Mouse (Mus musculus): ENCODE results near the gene Kpna2.

Kpna2 gene

DNA sequence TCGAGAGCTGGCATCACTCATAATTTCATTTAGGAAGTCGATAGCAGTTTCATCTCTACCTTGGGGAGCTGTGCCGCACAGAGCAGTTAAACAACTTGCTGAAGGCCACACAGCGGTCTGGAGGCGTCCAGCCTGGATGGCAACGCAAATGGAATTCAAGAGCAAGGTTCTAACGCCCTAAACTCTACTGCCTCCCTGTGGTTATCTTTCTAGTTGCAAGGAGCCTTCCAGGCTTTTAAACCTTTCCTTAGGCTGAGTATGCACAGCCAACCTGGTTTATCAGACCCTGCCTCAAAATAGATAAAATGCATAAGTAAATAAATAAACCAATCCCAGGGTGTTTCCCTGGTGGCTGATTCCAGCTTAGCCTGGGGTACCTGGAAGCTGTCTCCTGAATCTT is 18.9 kb downstream of the Kpna2 start:
- peak; percentile 91 for DNase-seq

DNA sequence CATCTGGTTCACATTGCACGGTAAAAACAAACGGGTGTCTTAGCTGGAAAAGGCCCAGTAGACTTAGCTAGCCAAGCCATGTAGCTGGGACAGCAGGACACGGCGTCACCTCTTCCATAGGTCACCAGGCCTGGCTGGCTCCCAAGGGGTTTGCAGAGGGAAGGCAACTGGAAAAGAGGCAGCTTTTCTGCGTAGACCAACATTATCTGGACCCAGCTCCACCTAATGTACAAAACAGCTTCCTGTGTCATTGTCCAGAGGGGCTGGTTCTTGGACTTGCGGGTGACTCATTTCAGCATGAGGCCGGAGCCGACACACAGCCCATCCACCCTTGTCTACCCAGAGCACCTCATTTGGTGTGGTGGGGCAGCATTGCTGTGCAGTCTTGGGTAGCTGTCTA is 23.1 kb downstream of the Kpna2 start:
- DNase-seq = peak; percentile 99

- DNase-seq = no peak
Observed at GRCm38 (mm10) chr11:106975419-106976177, 23.7 kb downstream of the Kpna2 start.

- no peak for DNase-seq
Observed at GRCm38 (mm10) chr11:106974440-106974839, 24.9 kb downstream of the Kpna2 start.

DNA sequence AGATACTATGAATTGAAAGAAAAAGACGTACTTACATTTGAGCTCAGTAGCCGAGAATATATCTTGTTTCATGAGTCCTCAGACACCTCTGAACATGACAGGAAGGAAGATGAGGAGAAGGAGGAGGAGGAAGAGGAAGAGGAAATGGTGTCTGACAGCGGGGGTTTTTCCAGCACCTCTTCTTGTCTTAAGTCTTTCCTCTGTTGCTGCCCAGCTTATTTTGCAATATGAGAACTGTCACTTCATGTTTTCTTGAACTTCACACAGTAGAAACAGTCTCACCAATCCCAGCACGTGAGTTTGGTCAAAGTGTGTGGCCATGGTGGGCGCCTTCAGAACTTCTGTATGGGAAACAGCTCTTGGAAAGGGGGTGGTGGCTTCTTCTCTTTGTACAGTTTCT is 26.3 kb downstream of the Kpna2 start:
- no peak for DNase-seq

- DNase-seq = no peak
Observed at GRCm38 (mm10) chr11:106969798-106970197, 29.5 kb downstream of the Kpna2 start.

GRCm38 (mm10) chr11:106967630-106968029 is 31.7 kb downstream of the Kpna2 start:
- DNase-seq = peak; percentile 98

GRCm38 (mm10) chr11:106965881-106966280 is 33.5 kb downstream of the Kpna2 start:
- no peak for DNase-seq

- DNase-seq = no peak
Observed at GRCm38 (mm10) chr11:106962310-106962709, 37.0 kb downstream of the Kpna2 start.

GRCm38 (mm10) chr11:106961471-106962081 is 37.8 kb downstream of the Kpna2 start:
- peak; percentile 97 for DNase-seq

DNA sequence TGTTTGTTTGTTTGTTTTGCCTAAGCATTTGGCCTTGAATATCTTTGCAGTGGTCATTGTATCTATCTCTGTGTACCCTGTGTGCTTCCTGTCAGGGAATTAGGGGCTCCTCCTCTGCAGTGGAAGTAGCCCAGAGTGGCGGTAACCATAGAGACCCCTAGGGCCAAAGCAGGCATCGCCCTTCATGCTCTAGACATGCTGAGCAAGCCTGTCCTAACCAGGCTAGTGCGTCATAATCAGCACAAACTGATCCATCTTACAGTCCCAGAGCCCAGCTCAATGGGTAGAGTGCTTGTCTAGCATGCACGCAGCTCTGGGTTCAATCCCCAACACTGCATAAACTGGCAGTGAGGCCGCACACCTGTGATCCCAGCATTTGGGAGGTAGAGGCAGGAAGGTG is 40.2 kb downstream of the Kpna2 start:
- peak; percentile 91 for DNase-seq

GRCm38 (mm10) chr11:106958407-106959071 is 40.8 kb downstream of the Kpna2 start:
- no peak for DNase-seq

- DNase-seq = peak; percentile 99
Observed at GRCm38 (mm10) chr11:106957271-106957980, 41.9 kb downstream of the Kpna2 start.

- DNase-seq = peak; percentile 89
Observed at GRCm38 (mm10) chr11:106954566-106954965, 44.8 kb downstream of the Kpna2 start.

GRCm38 (mm10) chr11:106954116-106954515 is 45.2 kb downstream of the Kpna2 start:
- DNase-seq = peak; percentile 93
